Mouse (Mus musculus) heart, postnatal 0 days (tissue): ENCODE data around the gene Zfp82. TPM values are rescaled to one million over a fixed set of nuclear protein-coding genes. Genes with fewer than 3 reads are reported as not detected.
A peak's percentile ranks its signal among the peaks of the same experiment; 100 is the strongest.

Experiments used
- ATAC-seq: fragments of 200-750 bp; cut with Nextera tagmentation; 2 replicates; pipeline ENCODE4 v1.8.0; 2017; ENCODE audit warnings: low read depth, moderate number of reproducible peaks, moderate library complexity; ENCODE audit not compliant: insufficient read depth
- DNase-seq: peaks from one replicate; pipeline ENCODE4 v3.0.0-alpha.2; 2016; ENCODE audit warnings: low spot score
- H3K27ac ChIP-seq: fragments of 300-500 bp; sonication (generic); 2 replicates; pipeline ENCODE4 v1.5.1; 2014; ENCODE audit warnings: low read depth, mild to moderate bottlenecking
- H3K27me3 ChIP-seq: fragments of 300-500 bp; sonication (generic); 2 replicates; pipeline ENCODE4 v1.6.1; 2014; ENCODE audit warnings: low read length, mixed read lengths; ENCODE audit not compliant: control insufficient read depth, insufficient read depth
- H3K36me3 ChIP-seq: fragments of 300-500 bp; sonication (generic); replicated peaks from 2 replicates; pipeline ENCODE4 v1.6.1; 2014; ENCODE audit warnings: low read length, mixed read lengths; ENCODE audit not compliant: control insufficient read depth, insufficient read depth
- H3K4me1 ChIP-seq: fragments of 300-500 bp; sonication (generic); 2 replicates; pipeline ENCODE4 v1.6.1; 2014; ENCODE audit warnings: antibody characterized with exemption; ENCODE audit not compliant: control insufficient read depth, insufficient read depth
- H3K4me2 ChIP-seq: fragments of 300-500 bp; sonication (generic); 2 replicates; pipeline ENCODE4 v1.6.1; 2014; ENCODE audit warnings: low read depth, mild to moderate bottlenecking, low read length, moderate library complexity
- H3K4me3 ChIP-seq: fragments of 300-500 bp; sonication (generic); 2 replicates; pipeline ENCODE4 v1.5.1; 2014; ENCODE audit warnings: low read depth, low read length
- H3K9ac ChIP-seq: fragments of 300-500 bp; sonication (generic); replicated peaks from 2 replicates; pipeline ENCODE4 v1.6.1; 2014; ENCODE audit warnings: low read depth, low read length, mixed read lengths
- H3K9me3 ChIP-seq: fragments of 300-500 bp; sonication (generic); replicated peaks from 2 replicates; pipeline ENCODE4 v1.6.1; 2016; ENCODE audit warnings: low read length; ENCODE audit not compliant: control insufficient read depth
- CTCF ChIP-seq: IDR thresholded peaks from 2 replicates; pipeline ENCODE4 v1.5.1; 2016; ENCODE audit warnings: antibody characterized with exemption, control low read depth, low read depth
- EP300 ChIP-seq: IDR thresholded peaks from 2 replicates; pipeline ENCODE4 v1.6.1; 2016; ENCODE audit warnings: antibody characterized with exemption, low read depth
- WGBS: fragments of 180-500 bp; shearing (Covaris S2); extraction: QIAGEN DNeasy Blood & Tissue Kit; methylation state at CpG from one replicate; pipeline ENCODE4 v1.1.7; 2014; 5-methylcytosine and 5-hydroxymethylcytosine counted together
- polyA plus RNA-seq: library from polyadenylated mRNA; unstranded; fragments of >200 nt; fragmentation: Nextera tagmentation; extraction: Ambion mirVana; gene quantifications from 2 replicates; pipeline ENCODE4 v1.2.1, GENCODE M21; 2015
- total RNA-seq: library from RNA; depleted of rRNA; stranded (reverse); fragments of >200 nt; gene quantifications from 2 replicates; pipeline ENCODE4 v1.2.3, GENCODE M21; 2014; ENCODE audit warnings: low replicate concordance

Gene Zfp82
- total and polyA plus RNA-seq, 2 experiments from 2014 or later: 0.08 to 1.9 TPM

DNA sequence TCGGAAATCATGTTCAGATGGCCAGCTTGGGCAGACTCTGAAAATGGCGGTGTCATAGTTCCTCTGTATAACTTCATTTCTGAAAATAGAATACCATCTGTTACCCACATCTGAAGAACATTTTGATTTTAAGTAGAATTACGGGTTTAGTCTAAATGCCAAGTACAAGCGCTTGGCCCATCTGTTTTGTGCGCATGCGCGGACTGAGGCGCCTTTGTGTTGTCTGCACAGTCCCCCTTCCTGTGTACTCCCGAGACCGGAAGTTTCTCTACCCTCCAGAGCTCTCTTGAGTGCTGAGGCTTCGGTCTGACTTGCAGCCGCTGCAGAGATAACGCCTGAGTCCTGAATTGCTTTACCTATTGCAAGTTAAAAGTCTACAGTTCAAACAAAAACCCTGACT is 26.6 kb upstream of the Zfp82 start:
- H3K4me2 ChIP-seq: no peak overlapping the region
- TF ChIP-seq CTCF (no peak), EP300 (no peak)
- H3K4me3 ChIP-seq: no peak overlapping the region
- H3K36me3 ChIP-seq: peaks cover 45% of the 10 kb centered on the region
- no peak overlapping the region for H3K27ac ChIP-seq
- DNase-seq (no peak), ATAC-seq (no peak)
- peaks cover 10% of the 10 kb centered on the region for H3K9me3 ChIP-seq
- peaks cover 1% of the 10 kb centered on the region for H3K4me1 ChIP-seq
- WGBS: 77% methylated on average over 13 of the region's 13 CpGs
- H3K27me3 ChIP-seq: no peaks in the 10 kb centered on the region
- H3K9ac ChIP-seq: no peak overlapping the region

DNA sequence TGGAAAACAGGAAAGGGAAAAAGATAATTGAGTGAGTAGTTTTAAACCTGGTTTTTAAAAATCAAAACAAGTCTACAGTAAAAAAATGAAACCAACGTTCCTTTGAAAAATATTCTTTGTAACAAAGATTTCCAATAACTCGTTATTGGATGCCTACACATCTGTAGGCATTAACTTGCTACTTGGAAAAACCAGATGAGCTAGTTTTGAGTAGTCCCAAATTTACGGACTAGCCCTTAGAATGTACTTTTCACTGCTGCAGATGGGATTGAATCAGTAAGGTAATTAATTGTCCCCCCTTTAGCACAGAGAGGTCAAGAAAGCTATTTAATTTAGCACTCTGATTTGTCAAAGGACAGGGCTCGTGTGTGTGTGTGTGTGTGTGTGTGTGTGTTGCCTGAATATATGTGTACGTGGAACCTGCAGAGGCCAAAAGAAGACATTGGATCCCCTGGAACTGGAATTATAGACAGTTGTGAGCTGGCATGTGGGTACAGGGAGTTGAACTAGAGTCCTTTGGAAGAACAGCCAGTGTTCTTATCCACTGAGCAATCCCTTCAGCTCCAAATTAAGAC is 22.9 kb upstream of the Zfp82 start:
- TF ChIP-seq CTCF: no peak
- TF ChIP-seq EP300: no peak
- H3K4me3 ChIP-seq: peak overlapping the region; percentile 70
- H3K4me1 ChIP-seq: peaks cover 7% of the 10 kb centered on the region
- H3K27ac ChIP-seq: peak overlapping the region; percentile 93
- no peaks in the 10 kb centered on the region for H3K27me3 ChIP-seq
- H3K9ac ChIP-seq: peak overlapping the region; percentile 76
- peaks cover 12% of the 10 kb centered on the region for H3K36me3 ChIP-seq
- peak overlapping the region; percentile 71 for H3K4me2 ChIP-seq
- DNase-seq (no peak), ATAC-seq (no peak)
- WGBS: 4% methylated on average over 5 of the region's 5 CpGs
- H3K9me3 ChIP-seq: no peaks in the 10 kb centered on the region

DNA sequence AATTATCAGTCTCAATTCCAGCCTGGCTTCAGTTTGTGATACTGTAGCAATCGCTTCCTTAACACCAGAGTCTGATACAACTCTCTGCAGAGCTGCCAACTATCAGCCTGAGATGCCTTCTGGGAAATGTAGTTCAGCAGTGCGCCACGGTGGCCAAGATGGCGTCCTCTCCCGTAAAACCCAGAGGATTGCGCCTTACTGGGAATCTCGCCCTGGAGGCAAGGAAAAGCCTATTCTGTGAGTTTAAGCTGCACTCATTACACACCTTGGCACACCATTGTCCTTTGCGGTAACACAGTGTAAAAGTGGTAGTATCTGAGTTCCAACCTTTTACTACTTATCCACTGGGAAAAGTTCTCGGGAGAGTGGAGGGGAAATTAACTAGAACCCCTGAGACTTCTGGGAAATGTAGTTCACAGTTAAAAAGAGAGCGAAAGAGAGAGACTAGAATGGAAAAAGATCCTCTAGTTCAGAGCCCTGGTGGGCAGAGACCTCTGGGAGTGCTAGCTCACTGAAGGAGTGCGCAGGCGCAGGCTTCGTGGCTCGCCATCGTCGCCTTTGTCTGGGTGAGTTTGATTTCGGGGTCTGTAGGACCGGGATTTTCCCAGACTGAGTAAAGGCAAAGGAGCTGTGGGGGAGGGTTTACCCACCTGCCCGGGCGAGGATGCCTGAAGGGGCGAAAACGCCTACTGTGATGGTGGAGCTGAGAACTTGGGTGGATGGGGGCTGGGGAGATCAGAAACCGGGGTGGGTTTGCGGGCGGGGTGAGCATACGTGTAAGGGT is 22.1 kb upstream of the Zfp82 start, which contains the start of gene Zfp260:
Zfp260 (plus strand) TSS at position 132 of the 784 bp plus-strand sequence.
- no peaks in the 10 kb centered on the region for H3K9me3 ChIP-seq
- TF ChIP-seq EP300 (no peak), CTCF (no peak; the same call in 1 of the 2 replicates)
- no peaks in the 10 kb centered on the region for H3K27me3 ChIP-seq
- peak; percentile 98 for DNase-seq
- H3K4me3 ChIP-seq: peak within 1 kb of the TSS; percentile 70
- peaks cover 4% of the 10 kb centered on the region for H3K36me3 ChIP-seq
- H3K4me2 ChIP-seq: peak within 1 kb of the TSS; percentile 71
- WGBS: under 1% methylated on average over 26 of the region's 26 CpGs
- peak within 1 kb of the TSS; percentile 93 for H3K27ac ChIP-seq
- H3K4me1 ChIP-seq: peaks cover 7% of the 10 kb centered on the region
- peak; percentile 79 for ATAC-seq
- H3K9ac ChIP-seq: peak within 1 kb of the TSS; percentile 76

DNA sequence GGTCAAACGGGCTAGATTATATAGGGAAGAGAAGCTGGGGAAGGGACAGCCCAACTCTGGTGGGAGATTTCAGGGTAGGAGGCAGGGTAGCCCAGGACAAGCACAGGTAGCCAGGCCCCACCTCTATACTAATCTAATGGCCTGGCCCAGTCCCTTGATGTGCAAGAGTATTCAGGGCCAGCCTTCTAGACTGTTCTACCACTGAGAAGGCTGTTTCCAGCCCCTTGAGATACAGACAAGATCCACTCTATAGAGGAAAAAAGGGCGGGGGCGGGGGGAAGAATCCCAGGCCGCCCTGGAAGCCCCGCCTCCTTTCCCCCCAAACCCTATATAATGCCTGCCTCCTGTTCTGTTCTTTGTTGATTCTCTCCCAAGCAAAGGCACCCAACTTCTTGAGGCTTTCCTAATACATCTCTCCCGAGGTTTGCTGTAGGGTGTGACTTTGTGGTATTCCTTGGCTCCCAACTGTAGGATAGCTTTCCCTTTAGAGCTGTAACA is 21.3 kb upstream of the Zfp82 start:
- Histone ChIP-seq H3K9me3 (no peaks in the 10 kb centered on the region), H3K4me1 (peaks cover 14% of the 10 kb centered on the region), H3K4me2 (peak overlapping the region; percentile 71), H3K27me3 (no peaks in the 10 kb centered on the region), H3K36me3 (0 out of 2 replicates have a peak, but pooled peaks cover under 1% of the 10 kb centered on the region), H3K27ac (0 out of 2 replicates have a peak overlapping the region, but pooled peaks have one; percentile 93), H3K4me3 (peak overlapping the region; percentile 70), H3K9ac (no peak overlapping the region)
- DNase-seq (no peak), ATAC-seq (no peak)
- 68% methylated on average over 6 of the region's 6 CpGs for WGBS
- TF ChIP-seq EP300 (no peak), CTCF (no peak)

DNA sequence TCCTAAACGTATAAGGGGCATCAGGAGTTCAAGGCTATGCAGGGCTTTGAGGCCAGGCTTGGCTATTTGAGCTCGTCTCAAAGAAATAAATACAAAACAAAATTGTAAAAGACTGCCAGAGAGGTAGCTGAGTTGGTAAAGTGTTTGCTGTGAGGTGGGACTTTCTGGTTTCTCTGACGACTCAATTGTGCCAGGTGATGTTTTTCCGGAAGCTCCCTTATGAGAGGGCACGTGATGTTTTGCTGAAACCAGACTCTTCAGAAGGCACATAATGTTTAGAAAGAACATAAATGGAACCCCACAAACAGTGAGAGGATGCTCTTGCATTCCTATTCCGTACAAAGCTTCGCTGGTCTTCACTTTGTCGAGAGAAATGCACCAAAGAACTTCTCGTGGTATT is 20.0 kb upstream of the Zfp82 start:
- H3K9me3 ChIP-seq: no peaks in the 10 kb centered on the region
- no peaks in the 10 kb centered on the region for H3K27me3 ChIP-seq
- DNase-seq: no peak
- H3K4me3 ChIP-seq: no peak overlapping the region
- H3K4me2 ChIP-seq: no peak overlapping the region
- no peak overlapping the region for H3K9ac ChIP-seq
- TF ChIP-seq EP300 (no peak), CTCF (no peak)
- ATAC-seq: no peak
- 79% methylated on average over 9 of the region's 9 CpGs for WGBS
- no peak overlapping the region for H3K27ac ChIP-seq
- peaks cover 14% of the 10 kb centered on the region for H3K4me1 ChIP-seq
- no peaks in the 10 kb centered on the region for H3K36me3 ChIP-seq
